Mouse (Mus musculus) MEL (cell line): Measurements from ENCODE around the gene Ndufa10. TPM values are rescaled to one million over a fixed set of nuclear protein-coding genes. Genes with fewer than 3 reads are reported as not detected.

ENCODE experiments used
- DNase-seq: peaks from one replicate; pipeline ENCODE4 v3.0.0; 2011; ENCODE audit warnings: low read depth, low spot score
- H3K27ac ChIP-seq: 2 replicates; pipeline ENCODE4 v1.5.1; 2012; ENCODE audit warnings: low read depth, mild to moderate bottlenecking, control low read depth, low read length, moderate library complexity; ENCODE audit not compliant: control insufficient read depth
- H3K27me3 ChIP-seq, 2 experiments: fragments of 150-350 bp in 1 of 2; sonication (generic) in 1 of 2; 2 replicates each; pipeline ENCODE4 v1.6.1; 2012; ENCODE audit warnings: low read length in 2 of 2, mild to moderate bottlenecking in 2 of 2, improper control_type of control experiment in 1 of 2, moderate library complexity in 1 of 2; ENCODE audit not compliant: insufficient read depth in 2 of 2, control insufficient read depth in 1 of 2
- H3K36me3 ChIP-seq, 2 experiments: 2 replicates each; pipeline ENCODE4 v1.6.1; 2012 to 2014; ENCODE audit warnings: low read length in 2 of 2, improper control_type of control experiment in 1 of 2, inconsistent platforms in 1 of 2, mild to moderate bottlenecking in 1 of 2; ENCODE audit not compliant: insufficient read depth in 2 of 2, control insufficient read depth in 1 of 2
- H3K4me1 ChIP-seq, 2 experiments: fragments of 150-350 bp in 1 of 2; sonication (generic) in 1 of 2; 2 replicates each; pipeline ENCODE4 v1.6.1; 2012; ENCODE audit warnings: low read length in 2 of 2, improper control_type of control experiment in 1 of 2, mild to moderate bottlenecking in 1 of 2; ENCODE audit not compliant: insufficient read depth in 2 of 2, control insufficient read depth in 1 of 2
- H3K4me3 ChIP-seq, 2 experiments: fragments of 150-350 bp in 1 of 2; sonication (generic) in 1 of 2; 2 replicates each; pipeline ENCODE4 v1.5.1; 2012; ENCODE audit warnings: low read depth in 2 of 2, low read length in 2 of 2, mild to moderate bottlenecking in 2 of 2, moderate library complexity in 2 of 2, control low read depth in 1 of 2, improper control_type of control experiment in 1 of 2; ENCODE audit not compliant: control insufficient read depth in 1 of 2, insufficient read depth in 1 of 2
- H3K79me2 ChIP-seq: 2 replicates; pipeline ENCODE4 v1.6.1; 2012; ENCODE audit warnings: mild to moderate bottlenecking, low read length, moderate library complexity; ENCODE audit not compliant: control insufficient read depth, poor library complexity, insufficient read depth
- H3K9ac ChIP-seq: 2 replicates; pipeline ENCODE4 v1.6.1; 2012; ENCODE audit warnings: low read depth, mild to moderate bottlenecking, control low read depth, low read length, moderate library complexity; ENCODE audit not compliant: control insufficient read depth, poor library complexity, severe bottlenecking
- H3K9me3 ChIP-seq: fragments of 150-350 bp; sonication (generic); replicated peaks from 2 replicates; pipeline ENCODE4 v1.6.1; 2012; ENCODE audit warnings: mild to moderate bottlenecking, low read length, improper control_type of control experiment, moderate library complexity; ENCODE audit not compliant: insufficient read depth
- CHD2 ChIP-seq: IDR thresholded peaks from 2 replicates; pipeline ENCODE4 v1.6.1; 2011; ENCODE audit warnings: low read length, improper control_type of control experiment
- CTCF ChIP-seq, 3 experiments: IDR thresholded peaks in 2 of 3; conservative IDR thresholded peaks in 1 of 3; 2 replicates each; pipeline ENCODE4 v1.5.1; 2011 to 2012; ENCODE audit warnings: low read length in 3 of 3, low read depth in 2 of 3, mild to moderate bottlenecking in 2 of 3, improper control_type of control experiment in 1 of 3, inconsistent platforms in 1 of 3, mixed read lengths in 1 of 3, moderate library complexity in 1 of 3; ENCODE audit not compliant: control insufficient read depth in 1 of 3, insufficient read depth in 1 of 3, poor library complexity in 1 of 3, severe bottlenecking in 1 of 3
- ELF1 ChIP-seq: IDR thresholded peaks from 2 replicates; pipeline ENCODE4 v1.6.1; 2014; ENCODE audit warnings: low read depth, mild to moderate bottlenecking, inconsistent platforms, low read length, improper control_type of control experiment, moderate library complexity
- MAFK ChIP-seq: IDR thresholded peaks from 2 replicates; pipeline ENCODE4 v1.6.1; 2011; ENCODE audit warnings: low read depth, mild to moderate bottlenecking, low read length, improper control_type of control experiment, borderline replicate concordance
- MAX ChIP-seq: IDR thresholded peaks from 2 replicates; pipeline ENCODE4 v1.6.1; 2011; ENCODE audit warnings: low read length, improper control_type of control experiment
- MXI1 ChIP-seq: IDR thresholded peaks from 2 replicates; pipeline ENCODE4 v1.6.1; 2011; ENCODE audit warnings: mild to moderate bottlenecking, low read depth, low read length, improper control_type of control experiment
- NRF1 ChIP-seq: IDR thresholded peaks from 2 replicates; pipeline ENCODE4 v1.6.1; 2014; ENCODE audit warnings: low read depth, mild to moderate bottlenecking, inconsistent platforms, low read length, improper control_type of control experiment, moderate library complexity; ENCODE audit not compliant: poor library complexity, insufficient read depth, severe bottlenecking
- USF2 ChIP-seq, 2 experiments: IDR thresholded peaks; 2 replicates each; pipeline ENCODE4 v1.6.1; 2011 to 2012; ENCODE audit warnings: improper control_type of control experiment in 2 of 2, low read length in 2 of 2, borderline replicate concordance in 1 of 2, inconsistent platforms in 1 of 2, low read depth in 1 of 2, mild to moderate bottlenecking in 1 of 2; ENCODE audit not compliant: insufficient read depth in 1 of 2
- polyA plus RNA-seq, 2 experiments: library from polyadenylated mRNA; stranded (reverse) in 1 of 2; unstranded in 1 of 2; fragments of >175 nt in 1 of 2; fragments of >200 nt in 1 of 2; gene quantifications; 2 replicates each; pipeline versions ENCODE4 v1.2.1 to v1.2.4; 2012; ENCODE audit warnings: low replicate concordance in 2 of 2, low read depth in 1 of 2; ENCODE audit not compliant: insufficient read length in 2 of 2, insufficient read depth in 1 of 2, missing spikeins in 1 of 2
- total RNA-seq: library from RNA; depleted of rRNA; stranded (reverse); fragments of 300-350 nt; gene quantifications from 2 replicates; pipeline ENCODE4 v1.2.3, GENCODE M21; 2012

Gene Ndufa10
- total and polyA plus RNA-seq, 3 experiments: 228 to 873 (median 533) TPM

GRCm38 (mm10) chr1:92496001-92496400 lies 22.3 kb upstream of the Ndufa10 start, which contains the start of gene Olfr1415:
Gene Olfr1415 (minus strand): TSS chr1:92496101.
- no peaks in the 10 kb centered on the region; the same call in 1 of the 2 replicates for H3K9me3 ChIP-seq
- H3K27me3 ChIP-seq: no peaks in the 10 kb centered on the region; a peak in 1 of 4 replicates
- H3K79me2 ChIP-seq: no peaks in the 10 kb centered on the region
- no peaks in the 10 kb centered on the region for H3K4me1 ChIP-seq
- H3K4me3 ChIP-seq: no peak within 1 kb of the TSS
- DNase-seq: no peak
- no peak within 1 kb of the TSS for H3K9ac ChIP-seq
- no peak within 1 kb of the TSS for H3K27ac ChIP-seq
- H3K36me3 ChIP-seq: no peaks in the 10 kb centered on the region
- no peak for TF ChIP-seq MAX
- no peak for TF ChIP-seq MXI1
- TF ChIP-seq MAFK: no peak

DNA sequence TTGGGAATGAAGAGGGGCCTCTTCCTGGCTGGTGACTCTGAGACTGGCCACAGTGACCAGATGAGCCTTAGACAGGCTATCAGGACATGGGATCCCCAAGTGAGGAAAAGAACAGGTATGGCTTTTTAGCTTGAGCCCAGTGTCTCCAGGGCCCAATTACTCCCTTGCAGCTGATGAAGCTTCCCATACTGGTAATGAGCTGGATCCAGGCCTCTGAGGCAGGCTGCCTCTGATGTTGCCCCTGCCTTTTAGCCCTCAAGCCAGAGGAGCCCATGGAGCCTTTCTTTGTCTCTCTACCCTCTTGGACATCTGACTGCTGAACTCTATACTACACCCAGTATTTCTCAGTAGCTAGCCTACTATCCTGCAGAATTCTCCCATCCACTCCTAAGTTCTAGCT lies 11.4 kb upstream of the Ndufa10 start, which contains the start of gene Olfr1416:
Gene Olfr1416 (minus strand): TSS at position 101 of the 400 bp plus-strand sequence.
- no peak for DNase-seq
- H3K36me3 ChIP-seq: no peaks in the 10 kb centered on the region
- no peak within 1 kb of the TSS for H3K9ac ChIP-seq
- H3K4me3 ChIP-seq: no peak within 1 kb of the TSS
- H3K79me2 ChIP-seq: no peaks in the 10 kb centered on the region
- 0 out of 4 replicates have a peak, but pooled peaks cover 0 to 2% of the 10 kb centered on the region in 2 experiments for H3K27me3 ChIP-seq
- H3K27ac ChIP-seq: no peak within 1 kb of the TSS
- TF ChIP-seq USF2 (IDR thresholded peaks at IDR 0.05; ENCODE audit: borderline replicate concordance in 1 of 2, insufficient read depth in 1 of 2, low read depth in 1 of 2, low read length in 2 of 2) (no peak), ELF1 (no peak)
- H3K9me3 ChIP-seq: no peaks in the 10 kb centered on the region
- no peaks in the 10 kb centered on the region for H3K4me1 ChIP-seq

GRCm38 (mm10) chr1:92474066-92474578 lies 462 bp upstream of the Ndufa10 start:
- peaks cover 3 to 6% of the 10 kb centered on the region in 2 experiments; a peak in 2 of 4 replicates for H3K4me1 ChIP-seq
- H3K27ac ChIP-seq: peak overlapping the region; percentile 59
- peak overlapping the region; percentile 77 to 79 for H3K4me3 ChIP-seq
- peaks cover 18% of the 10 kb centered on the region for H3K79me2 ChIP-seq
- no peaks in the 10 kb centered on the region for H3K9me3 ChIP-seq
- DNase-seq: no peak
- H3K36me3 ChIP-seq: peaks cover 4 to 10% of the 10 kb centered on the region in 2 experiments
- TF ChIP-seq NRF1: peak; percentile 59; the same call in 1 of the 2 replicates
- TF ChIP-seq CTCF (IDR thresholded peaks at IDR 0.05 in 2 of 3, conservative IDR thresholded peaks at IDR 0.05 in 1 of 3; ENCODE audit: control insufficient read depth in 1 of 3, insufficient read depth in 1 of 3, low read depth in 2 of 3, low read length in 3 of 3, poor library complexity in 1 of 3, severe bottlenecking in 1 of 3): no peak
- TF ChIP-seq MXI1: peak; percentile 3; the same call in 1 of the 2 replicates
- TF ChIP-seq CHD2: no peak
- TF ChIP-seq, all 39 proteins: peak for 2
- peak overlapping the region; percentile 67 for H3K9ac ChIP-seq
- peaks cover 6% of the 10 kb centered on the region in 2 experiments for H3K27me3 ChIP-seq
